Mouse (Mus musculus): ENCODE measurements around the gene Iqsec1. TPM values are rescaled to one million over a fixed set of nuclear protein-coding genes. Genes with fewer than 3 reads are reported as not detected.
A peak's percentile ranks its signal among the peaks of the same experiment; 100 is the strongest.

The Iqsec1 gene
- polyA plus RNA-seq, 1 experiment from 2014 or later = 14.6 TPM

DNA sequence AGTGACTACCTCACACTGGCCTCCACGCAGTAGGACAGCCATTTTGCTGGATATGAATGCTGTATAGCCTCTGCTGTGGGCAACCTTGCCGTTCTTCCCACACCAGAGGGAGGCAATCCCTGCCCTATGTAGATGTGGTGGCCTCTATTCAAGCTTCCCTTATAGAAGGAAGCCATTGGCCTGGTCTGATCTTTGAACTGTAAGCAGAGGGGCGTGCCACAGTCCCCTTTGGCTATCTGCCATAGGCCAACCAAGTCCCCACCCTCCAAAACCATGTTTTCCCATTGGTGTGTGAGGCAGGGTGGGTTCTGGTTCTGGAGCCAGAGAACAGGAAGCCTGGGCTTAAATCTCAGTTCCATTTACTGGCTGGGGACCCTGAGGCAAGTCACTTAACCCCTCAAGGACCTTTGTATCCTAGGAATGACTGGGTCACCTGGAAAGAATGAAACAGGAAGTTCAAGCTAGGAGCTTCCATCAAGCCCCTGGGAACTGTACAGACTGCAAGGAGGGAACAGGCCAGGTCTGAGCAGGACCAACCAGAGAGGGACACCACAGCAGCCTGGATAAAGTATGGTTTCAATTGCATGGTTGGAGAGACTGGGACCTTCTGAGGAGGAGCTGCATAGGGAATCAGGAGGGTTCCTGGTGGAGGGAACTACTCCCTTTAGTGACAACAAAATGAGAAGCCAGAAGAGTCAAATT is 304.5 kb downstream of the Iqsec1 start:
- H3K27ac ChIP-seq (ENCODE audit: low read depth, low read length) = no peak overlapping the region
- WGBS = 84% methylated on average over 3 of the region's 3 CpGs
- no peaks in the 10 kb centered on the region for H3K27me3 ChIP-seq (ENCODE audit: control insufficient read depth, insufficient read depth, low read length)
- H3K36me3 ChIP-seq (ENCODE audit: control insufficient read depth, insufficient read depth, low read length) = 0 out of 2 replicates have a peak, but pooled peaks cover 4% of the 10 kb centered on the region
- no peak for ATAC-seq (ENCODE audit: low FRiP score)
- H3K4me1 ChIP-seq (ENCODE audit: control insufficient read depth, insufficient read depth, low read length) = no peaks in the 10 kb centered on the region
- H3K4me3 ChIP-seq (ENCODE audit: low read depth, low read length) = no peak overlapping the region
- no peaks in the 10 kb centered on the region for H3K9me3 ChIP-seq (ENCODE audit: control insufficient read depth, low read length)
- no peak overlapping the region for H3K4me2 ChIP-seq
- H3K9ac ChIP-seq (ENCODE audit: low read length) = no peak overlapping the region
- no peak for DNase-seq (ENCODE audit: low spot score, missing footprints)

- Histone ChIP-seq H3K4me2 (no peak overlapping the region), H3K4me3 (ENCODE audit: low read depth, low read length) (no peak overlapping the region), H3K4me1 (ENCODE audit: control insufficient read depth, insufficient read depth, low read length) (no peaks in the 10 kb centered on the region), H3K36me3 (ENCODE audit: control insufficient read depth, insufficient read depth, low read length) (peaks cover 4% of the 10 kb centered on the region), H3K27me3 (ENCODE audit: control insufficient read depth, insufficient read depth, low read length) (no peaks in the 10 kb centered on the region), H3K9ac (ENCODE audit: low read length) (no peak overlapping the region), H3K9me3 (ENCODE audit: control insufficient read depth, low read length) (no peaks in the 10 kb centered on the region), H3K27ac (ENCODE audit: low read depth, low read length) (no peak overlapping the region)
- no peak for DNase-seq (ENCODE audit: low spot score, missing footprints)
- no peak for ATAC-seq (ENCODE audit: low FRiP score)
- 88% methylated on average over 12 of the region's 12 CpGs for WGBS
Measured at GRCm38 (mm10) chr6:90680401-90680800, 308.1 kb downstream of the Iqsec1 start.

DNA sequence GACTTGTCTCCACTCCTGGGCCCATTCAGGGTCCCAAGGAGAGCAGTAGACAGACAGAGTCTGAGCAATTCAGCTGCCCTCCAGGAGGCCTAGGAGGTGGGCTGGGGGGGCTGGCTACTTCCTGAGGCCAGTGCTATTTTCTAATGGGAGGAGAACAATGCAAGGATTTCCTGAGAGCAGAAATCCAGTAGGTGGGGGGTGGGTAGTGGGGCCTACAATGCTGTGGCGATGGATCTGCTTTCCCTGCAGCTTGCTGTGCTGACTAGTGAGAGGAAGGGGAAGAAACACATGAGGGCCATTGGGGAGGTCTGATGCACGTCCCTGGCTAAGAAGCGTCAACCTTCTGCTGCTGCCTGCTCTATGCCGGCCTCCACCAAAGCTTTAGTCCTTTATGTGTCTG is 309.7 kb downstream of the Iqsec1 start:
- Histone ChIP-seq H3K9ac (ENCODE audit: low read length) (no peak overlapping the region), H3K4me3 (ENCODE audit: low read depth, low read length) (no peak overlapping the region), H3K4me2 (no peak overlapping the region), H3K27me3 (ENCODE audit: control insufficient read depth, insufficient read depth, low read length) (no peaks in the 10 kb centered on the region), H3K4me1 (ENCODE audit: control insufficient read depth, insufficient read depth, low read length) (no peaks in the 10 kb centered on the region), H3K27ac (ENCODE audit: low read depth, low read length) (no peak overlapping the region), H3K9me3 (ENCODE audit: control insufficient read depth, low read length) (no peaks in the 10 kb centered on the region), H3K36me3 (ENCODE audit: control insufficient read depth, insufficient read depth, low read length) (peaks cover 14% of the 10 kb centered on the region)
- ATAC-seq (ENCODE audit: low FRiP score) (no peak), DNase-seq (ENCODE audit: low spot score, missing footprints) (no peak)
- 58% methylated on average over 4 of the region's 4 CpGs for WGBS

DNA sequence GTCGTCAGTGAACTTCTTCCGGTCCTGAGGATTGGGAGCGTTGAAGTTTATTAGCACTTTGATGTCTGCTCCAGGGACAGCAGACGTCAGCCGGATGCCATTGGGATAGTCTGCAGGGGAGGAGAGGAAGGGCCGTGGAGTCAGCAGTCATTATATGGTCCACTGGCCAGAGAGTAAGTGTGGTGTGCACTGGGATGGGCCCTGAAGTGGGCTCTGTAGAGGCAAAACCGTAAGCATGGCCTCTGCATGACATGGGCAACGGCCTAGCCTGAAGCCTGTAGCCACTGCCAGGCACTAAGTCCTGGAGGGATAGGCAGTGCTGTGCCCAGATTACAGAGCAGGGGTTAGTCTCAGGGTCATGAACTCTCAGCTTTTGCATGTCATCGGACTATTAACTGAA is 319.8 kb downstream of the Iqsec1 start:
- Histone ChIP-seq H3K36me3 (ENCODE audit: control insufficient read depth, insufficient read depth, low read length) (peaks cover 36% of the 10 kb centered on the region), H3K9ac (ENCODE audit: low read length) (no peak overlapping the region), H3K27ac (ENCODE audit: low read depth, low read length) (no peak overlapping the region), H3K27me3 (ENCODE audit: control insufficient read depth, insufficient read depth, low read length) (no peaks in the 10 kb centered on the region), H3K4me2 (no peak overlapping the region), H3K9me3 (ENCODE audit: control insufficient read depth, low read length) (no peaks in the 10 kb centered on the region), H3K4me1 (ENCODE audit: control insufficient read depth, insufficient read depth, low read length) (no peaks in the 10 kb centered on the region), H3K4me3 (ENCODE audit: low read depth, low read length) (no peak overlapping the region)
- DNase-seq (ENCODE audit: low spot score, missing footprints) (no peak), ATAC-seq (ENCODE audit: low FRiP score) (no peak)
- 93% methylated on average over 9 of the region's 9 CpGs for WGBS

GRCm38 (mm10) chr6:90663736-90664135 is 324.7 kb downstream of the Iqsec1 start:
- Histone ChIP-seq H3K4me2 (no peak overlapping the region), H3K27me3 (ENCODE audit: control insufficient read depth, insufficient read depth, low read length) (no peaks in the 10 kb centered on the region), H3K4me1 (ENCODE audit: control insufficient read depth, insufficient read depth, low read length) (no peaks in the 10 kb centered on the region), H3K9me3 (ENCODE audit: control insufficient read depth, low read length) (no peaks in the 10 kb centered on the region), H3K4me3 (ENCODE audit: low read depth, low read length) (no peak overlapping the region), H3K27ac (ENCODE audit: low read depth, low read length) (no peak overlapping the region), H3K36me3 (ENCODE audit: control insufficient read depth, insufficient read depth, low read length) (peaks cover 30% of the 10 kb centered on the region), H3K9ac (ENCODE audit: low read length) (no peak overlapping the region)
- 86% methylated on average over 11 of the region's 11 CpGs for WGBS
- no peak for DNase-seq (ENCODE audit: low spot score, missing footprints)
- no peak for ATAC-seq (ENCODE audit: low FRiP score)

- H3K27me3 ChIP-seq (ENCODE audit: control insufficient read depth, insufficient read depth, low read length) = no peaks in the 10 kb centered on the region
- H3K36me3 ChIP-seq (ENCODE audit: control insufficient read depth, insufficient read depth, low read length) = peaks cover 21% of the 10 kb centered on the region
- DNase-seq (ENCODE audit: low spot score, missing footprints) = no peak
- 97% methylated on average over 5 of the region's 5 CpGs for WGBS
- H3K4me1 ChIP-seq (ENCODE audit: control insufficient read depth, insufficient read depth, low read length) = no peaks in the 10 kb centered on the region
- H3K27ac ChIP-seq (ENCODE audit: low read depth, low read length) = no peak overlapping the region
- H3K4me3 ChIP-seq (ENCODE audit: low read depth, low read length) = no peak overlapping the region
- ATAC-seq (ENCODE audit: low FRiP score) = no peak; the same call in 1 of the 2 replicates
- no peaks in the 10 kb centered on the region for H3K9me3 ChIP-seq (ENCODE audit: control insufficient read depth, low read length)
- H3K9ac ChIP-seq (ENCODE audit: low read length) = no peak overlapping the region
- H3K4me2 ChIP-seq = no peak overlapping the region
Measured at GRCm38 (mm10) chr6:90662148-90662547, 326.3 kb downstream of the Iqsec1 start.

DNA sequence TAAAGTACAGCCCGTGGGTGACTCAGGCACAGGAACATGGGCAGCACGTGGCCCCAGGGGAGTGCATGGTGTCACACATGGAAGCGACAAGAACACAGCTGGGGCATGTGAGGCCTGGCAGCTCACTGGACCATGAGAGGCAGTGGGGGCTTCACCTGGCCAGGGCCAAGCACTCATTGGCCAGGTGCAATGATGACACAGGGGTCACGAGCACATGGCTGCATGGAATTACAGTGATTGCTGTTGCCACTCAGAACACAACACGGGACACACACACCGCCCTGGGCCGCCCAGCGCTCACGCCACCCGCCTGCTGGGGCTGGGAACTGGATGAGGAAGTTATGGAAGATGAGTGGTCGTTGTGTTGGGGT is 327.5 kb downstream of the Iqsec1 start:
- peaks cover 16% of the 10 kb centered on the region for H3K36me3 ChIP-seq (ENCODE audit: control insufficient read depth, insufficient read depth, low read length)
- ATAC-seq (ENCODE audit: low FRiP score) (no peak; the same call in 1 of the 2 replicates), DNase-seq (ENCODE audit: low spot score, missing footprints) (no peak)
- no peaks in the 10 kb centered on the region for H3K27me3 ChIP-seq (ENCODE audit: control insufficient read depth, insufficient read depth, low read length)
- 95% methylated on average over 11 of the region's 11 CpGs for WGBS
- no peak overlapping the region for H3K4me2 ChIP-seq
- H3K4me3 ChIP-seq (ENCODE audit: low read depth, low read length) = no peak overlapping the region
- no peak overlapping the region for H3K27ac ChIP-seq (ENCODE audit: low read depth, low read length)
- H3K9me3 ChIP-seq (ENCODE audit: control insufficient read depth, low read length) = no peaks in the 10 kb centered on the region
- H3K4me1 ChIP-seq (ENCODE audit: control insufficient read depth, insufficient read depth, low read length) = no peaks in the 10 kb centered on the region
- H3K9ac ChIP-seq (ENCODE audit: low read length) = no peak overlapping the region

GRCm38 (mm10) chr6:90660398-90661028 is 328.0 kb downstream of the Iqsec1 start:
- Histone ChIP-seq H3K4me3 (ENCODE audit: low read depth, low read length) (no peak overlapping the region), H3K36me3 (ENCODE audit: control insufficient read depth, insufficient read depth, low read length) (peaks cover 13% of the 10 kb centered on the region), H3K27me3 (ENCODE audit: control insufficient read depth, insufficient read depth, low read length) (no peaks in the 10 kb centered on the region), H3K9me3 (ENCODE audit: control insufficient read depth, low read length) (no peaks in the 10 kb centered on the region), H3K27ac (ENCODE audit: low read depth, low read length) (no peak overlapping the region), H3K9ac (ENCODE audit: low read length) (no peak overlapping the region), H3K4me2 (no peak overlapping the region), H3K4me1 (ENCODE audit: control insufficient read depth, insufficient read depth, low read length) (no peaks in the 10 kb centered on the region)
- no peak for ATAC-seq (ENCODE audit: low FRiP score)
- peak; percentile 53 for DNase-seq (ENCODE audit: low spot score, missing footprints)
- 89% methylated on average over 20 of the region's 20 CpGs for WGBS

- Histone ChIP-seq H3K4me2 (no peak overlapping the region), H3K4me3 (ENCODE audit: low read depth, low read length) (no peak overlapping the region), H3K4me1 (ENCODE audit: control insufficient read depth, insufficient read depth, low read length) (no peaks in the 10 kb centered on the region), H3K36me3 (ENCODE audit: control insufficient read depth, insufficient read depth, low read length) (peaks cover 13% of the 10 kb centered on the region), H3K27ac (ENCODE audit: low read depth, low read length) (no peak overlapping the region), H3K9me3 (ENCODE audit: control insufficient read depth, low read length) (no peaks in the 10 kb centered on the region), H3K27me3 (ENCODE audit: control insufficient read depth, insufficient read depth, low read length) (no peaks in the 10 kb centered on the region), H3K9ac (ENCODE audit: low read length) (no peak overlapping the region)
- no peak for DNase-seq (ENCODE audit: low spot score, missing footprints)
- WGBS = 86% methylated on average over 2 of the region's 2 CpGs
- no peak for ATAC-seq (ENCODE audit: low FRiP score)
Measured at GRCm38 (mm10) chr6:90659913-90660312, 328.6 kb downstream of the Iqsec1 start.
